Mouse (Mus musculus) liver, embryonic 15.5 days (tissue): Measurements from ENCODE around the gene Slc6a11. TPM values are rescaled to one million over a fixed set of nuclear protein-coding genes. Genes with fewer than 3 reads are reported as not detected.

Source experiments
- ATAC-seq: fragments of 200-750 bp; cut with Nextera tagmentation; 2 replicates; pipeline ENCODE4 v1.8.0; 2017; ENCODE audit warnings: moderate number of reproducible peaks, mild to moderate bottlenecking, moderate library complexity; ENCODE audit not compliant: insufficient read depth
- H3K27ac ChIP-seq: fragments of 300-500 bp; sonication (generic); replicated peaks from 2 replicates; pipeline ENCODE4 v1.5.1; 2015; ENCODE audit warnings: mild to moderate bottlenecking, inconsistent platforms
- H3K27me3 ChIP-seq: fragments of 300-500 bp; sonication (generic); 2 replicates; pipeline ENCODE4 v1.6.1; 2015; ENCODE audit warnings: mild to moderate bottlenecking, inconsistent platforms
- H3K36me3 ChIP-seq: fragments of 300-500 bp; sonication (generic); replicated peaks from 2 replicates; pipeline ENCODE4 v1.6.1; 2015; ENCODE audit warnings: moderate library complexity, mild to moderate bottlenecking, inconsistent platforms
- H3K4me1 ChIP-seq: fragments of 300-500 bp; sonication (generic); replicated peaks from 2 replicates; pipeline ENCODE4 v1.6.1; 2015; ENCODE audit warnings: inconsistent platforms
- H3K4me2 ChIP-seq: fragments of 300-500 bp; sonication (generic); 2 replicates; pipeline ENCODE4 v1.6.1; 2015; ENCODE audit warnings: moderate library complexity, mild to moderate bottlenecking, inconsistent platforms
- H3K4me3 ChIP-seq: fragments of 300-500 bp; sonication (generic); replicated peaks from 2 replicates; pipeline ENCODE4 v1.5.1; 2015; ENCODE audit warnings: mild to moderate bottlenecking, inconsistent platforms
- H3K9ac ChIP-seq: fragments of 300-500 bp; sonication (generic); 2 replicates; pipeline ENCODE4 v1.6.1; 2015; ENCODE audit warnings: moderate library complexity, mild to moderate bottlenecking, inconsistent platforms
- H3K9me3 ChIP-seq: fragments of 300-500 bp; sonication (generic); replicated peaks from 2 replicates; pipeline ENCODE4 v1.6.1; 2016; ENCODE audit warnings: inconsistent platforms
- WGBS: fragments of 180-500 bp; shearing (Covaris S2); methylation state at CpG from one replicate; pipeline ENCODE4 v1.1.7; 2015; ENCODE audit warnings: mixed read lengths; ENCODE audit not compliant: insufficient replicate concordance; 5-methylcytosine and 5-hydroxymethylcytosine counted together
- polyA plus RNA-seq: library from polyadenylated mRNA; unstranded; fragments of >200 nt; fragmentation: Nextera tagmentation; extraction: Ambion mirVana; gene quantifications from 2 replicates; pipeline ENCODE4 v1.2.1, GENCODE M21; 2015

Gene Slc6a11
- polyA plus RNA-seq, 1 experiment from 2014 or later, result 0.03 TPM

GRCm38 (mm10) chr6:114267979-114268378, 136.9 kb downstream of the Slc6a11 start:
- Histone ChIP-seq H3K27ac (no peak overlapping the region), H3K4me3 (no peak overlapping the region), H3K9ac (no peak overlapping the region), H3K27me3 (no peaks in the 10 kb centered on the region; the same call in 1 of the 2 replicates), H3K4me2 (no peak overlapping the region), H3K4me1 (no peaks in the 10 kb centered on the region), H3K9me3 (no peaks in the 10 kb centered on the region), H3K36me3 (no peaks in the 10 kb centered on the region)
- ATAC-seq, result no peak
- WGBS, result 43% methylated on average over 4 of the region's 4 CpGs

GRCm38 (mm10) chr6:114269589-114269988, 138.5 kb downstream of the Slc6a11 start:
- Histone ChIP-seq H3K27me3 (peaks cover 7% of the 10 kb centered on the region), H3K27ac (no peak overlapping the region), H3K9ac (no peak overlapping the region), H3K4me1 (no peaks in the 10 kb centered on the region), H3K4me3 (no peak overlapping the region), H3K9me3 (no peaks in the 10 kb centered on the region), H3K36me3 (no peaks in the 10 kb centered on the region), H3K4me2 (no peak overlapping the region)
- WGBS, result 60% methylated on average over 2 of the region's 2 CpGs
- no peak for ATAC-seq

GRCm38 (mm10) chr6:114270799-114271198, 139.8 kb downstream of the Slc6a11 start:
- Histone ChIP-seq H3K9me3 (no peaks in the 10 kb centered on the region), H3K27me3 (peaks cover 7% of the 10 kb centered on the region), H3K4me2 (no peak overlapping the region), H3K36me3 (no peaks in the 10 kb centered on the region), H3K4me1 (no peaks in the 10 kb centered on the region), H3K9ac (no peak overlapping the region), H3K27ac (no peak overlapping the region), H3K4me3 (no peak overlapping the region)
- ATAC-seq, result no peak
- 30% methylated on average over 5 of the region's 5 CpGs for WGBS

- Histone ChIP-seq H3K27me3 (peaks cover 7% of the 10 kb centered on the region; the same call in 1 of the 2 replicates), H3K27ac (no peak overlapping the region), H3K4me1 (no peaks in the 10 kb centered on the region), H3K9ac (no peak overlapping the region), H3K4me3 (no peak overlapping the region), H3K36me3 (no peaks in the 10 kb centered on the region), H3K4me2 (no peak overlapping the region), H3K9me3 (no peaks in the 10 kb centered on the region)
- ATAC-seq, result no peak
- WGBS, result 70% methylated on average over 15 of the region's 15 CpGs
Observed at GRCm38 (mm10) chr6:114272279-114272678, 141.2 kb downstream of the Slc6a11 start.

- 41% methylated on average over 14 of the region's 14 CpGs for WGBS
- Histone ChIP-seq H3K27ac (no peak overlapping the region), H3K9ac (no peak overlapping the region), H3K4me1 (no peaks in the 10 kb centered on the region), H3K27me3 (peaks cover 12% of the 10 kb centered on the region; the same call in 1 of the 2 replicates), H3K4me3 (no peak overlapping the region), H3K4me2 (no peak overlapping the region), H3K36me3 (no peaks in the 10 kb centered on the region), H3K9me3 (no peaks in the 10 kb centered on the region)
- ATAC-seq, result no peak
Observed at GRCm38 (mm10) chr6:114273997-114274728, 143.1 kb downstream of the Slc6a11 start.

- H3K4me2 ChIP-seq, result no peak overlapping the region
- ATAC-seq, result no peak
- H3K9ac ChIP-seq, result no peak overlapping the region
- H3K9me3 ChIP-seq, result no peaks in the 10 kb centered on the region
- H3K4me3 ChIP-seq, result no peak overlapping the region
- H3K27me3 ChIP-seq, result peaks cover 13% of the 10 kb centered on the region
- no peak overlapping the region for H3K27ac ChIP-seq
- WGBS, result 50% methylated on average over 8 of the region's 8 CpGs
- no peaks in the 10 kb centered on the region for H3K4me1 ChIP-seq
- H3K36me3 ChIP-seq, result no peaks in the 10 kb centered on the region
Observed at GRCm38 (mm10) chr6:114275800-114276199, 144.8 kb downstream of the Slc6a11 start.

- 4% methylated on average over 51 of the region's 51 CpGs for WGBS
- H3K4me1 ChIP-seq, result no peaks in the 10 kb centered on the region
- H3K27me3 ChIP-seq, result peaks cover 75% of the 10 kb centered on the region
- no peaks in the 10 kb centered on the region for H3K36me3 ChIP-seq
- no peak within 1 kb of the TSS for H3K27ac ChIP-seq
- H3K9ac ChIP-seq, result no peak within 1 kb of the TSS
- peak; percentile 25; the same call in 1 of the 2 replicates for ATAC-seq
- no peak within 1 kb of the TSS for H3K4me3 ChIP-seq
- no peaks in the 10 kb centered on the region for H3K9me3 ChIP-seq
- no peak within 1 kb of the TSS for H3K4me2 ChIP-seq
Observed at GRCm38 (mm10) chr6:114282469-114283277, 151.6 kb downstream of the Slc6a11 start, which contains the start of gene Slc6a1. Slc6a1 (plus strand) TSS chr6:114282635.

- Histone ChIP-seq H3K4me1 (no peaks in the 10 kb centered on the region), H3K4me2 (no peak overlapping the region), H3K27me3 (peaks cover 73% of the 10 kb centered on the region), H3K9me3 (no peaks in the 10 kb centered on the region), H3K36me3 (no peaks in the 10 kb centered on the region), H3K9ac (no peak overlapping the region), H3K4me3 (no peak overlapping the region), H3K27ac (no peak overlapping the region)
- ATAC-seq, result no peak
- 7% methylated on average over 8 of the region's 8 CpGs for WGBS
Observed at GRCm38 (mm10) chr6:114283278-114283770, 152.3 kb downstream of the Slc6a11 start.

- Histone ChIP-seq H3K4me1 (no peaks in the 10 kb centered on the region), H3K9me3 (no peaks in the 10 kb centered on the region), H3K27me3 (peaks cover 71% of the 10 kb centered on the region), H3K27ac (no peak overlapping the region), H3K9ac (no peak overlapping the region), H3K4me2 (no peak overlapping the region), H3K36me3 (no peaks in the 10 kb centered on the region), H3K4me3 (no peak overlapping the region)
- 35% methylated on average over 10 of the region's 10 CpGs for WGBS
- ATAC-seq, result no peak
Observed at GRCm38 (mm10) chr6:114283927-114284703, 153.1 kb downstream of the Slc6a11 start.

GRCm38 (mm10) chr6:114285424-114285823, 154.4 kb downstream of the Slc6a11 start:
- peaks cover 71% of the 10 kb centered on the region for H3K27me3 ChIP-seq
- H3K36me3 ChIP-seq, result no peaks in the 10 kb centered on the region
- WGBS, result 27% methylated on average over 4 of the region's 4 CpGs
- H3K27ac ChIP-seq, result no peak overlapping the region
- no peak for ATAC-seq
- H3K4me3 ChIP-seq, result no peak overlapping the region
- H3K9me3 ChIP-seq, result no peaks in the 10 kb centered on the region
- no peak overlapping the region for H3K9ac ChIP-seq
- H3K4me2 ChIP-seq, result no peak overlapping the region
- no peaks in the 10 kb centered on the region for H3K4me1 ChIP-seq
